In the genomic region with DNA sequence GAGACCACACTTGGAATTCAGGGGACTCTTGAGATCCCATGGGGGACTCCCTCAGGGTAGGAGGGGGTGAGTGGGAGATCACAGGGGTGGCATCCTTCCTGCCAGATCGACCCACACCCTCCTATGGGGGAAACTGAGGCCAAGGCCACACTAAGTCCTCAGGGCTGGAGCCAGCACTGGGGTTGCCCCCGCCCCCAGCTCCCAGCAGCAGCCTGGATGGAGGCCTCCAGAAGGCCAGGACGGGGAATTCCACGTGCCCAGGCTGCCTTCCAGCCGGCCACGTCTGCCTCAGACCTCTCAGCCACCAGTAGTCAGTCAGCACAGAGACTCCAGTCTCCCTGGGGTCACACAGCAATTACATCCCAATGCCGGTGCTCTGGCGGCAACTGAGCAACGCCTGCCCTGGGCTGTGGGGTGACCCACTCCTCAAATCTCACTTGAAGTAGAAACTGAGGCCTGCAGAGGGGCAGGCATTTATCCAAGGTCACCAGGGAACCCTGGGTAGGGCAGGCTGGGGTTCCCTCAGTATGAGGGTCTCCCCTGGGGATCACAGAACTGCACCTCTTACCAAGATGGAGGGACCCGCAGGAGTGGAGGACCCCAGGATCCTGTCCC, we compare ENCODE assay signal across 8 mouse cellular contexts. TPM values are rescaled to one million over a fixed set of nuclear protein-coding genes. Genes with fewer than 3 reads are reported as not detected.
A peak's percentile ranks its signal among the peaks of the same experiment; 100 is the strongest.
DNase-seq lines count a peak whose midpoint lies in the region; ATAC-seq and TF ChIP-seq lines count a peak whose summit lies in the region.

No protein-coding gene starts in this region.

- TF ChIP-seq CTCF in stomach, postnatal 0 days (IDR thresholded peaks at IDR 0.05; ENCODE audit: low read depth), result no peak

- intact Hi-C loops in heart, postnatal 36 days (cut with DNase I), result loop anchor here (2.0 kb wide), 1 partner anchor 15 kb away; no protein-coding TSS in a partner anchor

- H3K4me3 ChIP-seq in forebrain, embryonic 12.5 days (replicated peaks), result no peak overlapping the region
- H3K4me3 ChIP-seq in midbrain, embryonic 10.5 days, result no peak overlapping the region
- peak overlapping the region; percentile 62 for H3K4me3 ChIP-seq in stomach, postnatal 0 days (ENCODE audit: low read depth, low read length)

- H3K27me3 ChIP-seq in forebrain, embryonic 12.5 days, result peaks cover 70% of the 10 kb centered on the region
- peaks cover 91% of the 10 kb centered on the region for H3K27me3 ChIP-seq in midbrain, embryonic 10.5 days (ENCODE audit: low read depth, poor library complexity, severe bottlenecking)
- H3K27me3 ChIP-seq in stomach, postnatal 0 days (ENCODE audit: control insufficient read depth, insufficient read depth, low read length), result no peaks in the 10 kb centered on the region

- no peak for ATAC-seq in forebrain, embryonic 12.5 days (ENCODE audit: low FRiP score)
- no peak for ATAC-seq in stomach, postnatal 0 days (ENCODE audit: low FRiP score, low TSS enrichment)

- H3K9me3 ChIP-seq in forebrain, embryonic 12.5 days, result no peaks in the 10 kb centered on the region
- no peaks in the 10 kb centered on the region; the same call in 1 of the 2 replicates for H3K9me3 ChIP-seq in midbrain, embryonic 10.5 days (replicated peaks)
- no peaks in the 10 kb centered on the region for H3K9me3 ChIP-seq in stomach, postnatal 0 days (ENCODE audit: control insufficient read depth, low read length)

- 0 out of 2 replicates have a peak overlapping the region, but pooled peaks have one; percentile 9 for H3K9ac ChIP-seq in forebrain, embryonic 12.5 days
- H3K9ac ChIP-seq in stomach, postnatal 0 days (ENCODE audit: low read length), result peak overlapping the region; percentile 41; the same call in 1 of the 2 replicates

- H3K27ac ChIP-seq in forebrain, embryonic 12.5 days, result no peak overlapping the region
- H3K27ac ChIP-seq in midbrain, embryonic 10.5 days (replicated peaks), result no peak overlapping the region
- H3K27ac ChIP-seq in stomach, postnatal 0 days (replicated peaks), result peak overlapping the region; percentile 70

- H3K4me1 ChIP-seq in forebrain, embryonic 12.5 days, result peaks cover 39% of the 10 kb centered on the region
- H3K4me1 ChIP-seq in midbrain, embryonic 10.5 days, result peaks cover 44% of the 10 kb centered on the region
- H3K4me1 ChIP-seq in stomach, postnatal 0 days (replicated peaks; ENCODE audit: control insufficient read depth, insufficient read depth), result peaks cover 8% of the 10 kb centered on the region; the same call in 1 of the 2 replicates

- H3K36me3 ChIP-seq in forebrain, embryonic 12.5 days (replicated peaks), result no peaks in the 10 kb centered on the region
- no peaks in the 10 kb centered on the region for H3K36me3 ChIP-seq in midbrain, embryonic 10.5 days
- H3K36me3 ChIP-seq in stomach, postnatal 0 days (ENCODE audit: control insufficient read depth, insufficient read depth, low read length), result no peaks in the 10 kb centered on the region

- WGBS in forebrain, embryonic 12.5 days, result 22% methylated on average over 10 of the region's 10 CpGs
- 27% methylated on average over 10 of the region's 10 CpGs for WGBS in midbrain, embryonic 10.5 days
- WGBS in stomach, postnatal 0 days, result 48% methylated on average over 10 of the region's 10 CpGs

- TF ChIP-seq EP300 in stomach, postnatal 0 days (optimal IDR thresholded peaks at IDR 0.05), result no peak

- peak overlapping the region; percentile 31 for H3K4me2 ChIP-seq in forebrain, embryonic 12.5 days
- peak overlapping the region; percentile 77 for H3K4me2 ChIP-seq in stomach, postnatal 0 days (replicated peaks; ENCODE audit: low read depth)

- peak; percentile 98 for DNase-seq in heart, adult 11 months
- DNase-seq in heart, adult 8-10 months (ENCODE audit: low spot score), result no peak
- peak; percentile 68 to 80 for DNase-seq in adrenal gland, postnatal 36 days
- DNase-seq in heart, postnatal 36 days, result peak; percentile 52 to 72
- DNase-seq in layer of hippocampus, adult 8-10 months (ENCODE audit: low spot score in 2 of 2), result peak; percentile 11 to 32
- peak; percentile 21 for DNase-seq in midbrain, embryonic 10.5 days (ENCODE audit: low spot score)
- DNase-seq in stomach, postnatal 0 days (ENCODE audit: low spot score), result peak; percentile 30

RNA-seq across cellular contexts. Expression of a gene that starts 30.1 kb away (rescaled TPM):
- total RNA-seq in heart, adult 8-10 months (2022), result 100 to 1,000 TPM; 100 to 132 (median 108) TPM
- 100 to 1,000 TPM in 1 of 2 experiments, 10 to 100 TPM in 1; 93.2 to 114 TPM for total RNA-seq in adrenal gland, postnatal 36 days (2021)
- polyA plus RNA-seq in forebrain, embryonic 12.5 days (2016; fragmentation: Nextera tagmentation; extraction: Ambion mirVana), result 15.3 and 16.3 TPM in 2 replicates
- 100 to 1,000 TPM; 115 to 133 TPM for total RNA-seq in heart, postnatal 36 days (2021)
- total RNA-seq in layer of hippocampus, adult 8-10 months (2022), result 10 to 100 TPM; 52.8 to 61.6 (median 58.7) TPM
- polyA plus RNA-seq in midbrain, embryonic 10.5 days (2016; fragmentation: Nextera tagmentation; extraction: Ambion mirVana), result 8.7 and 11.7 TPM in 2 replicates
- 40.4 and 42.4 TPM in 2 replicates for polyA plus RNA-seq in stomach, postnatal 0 days (2015; fragmentation: Nextera tagmentation; extraction: Ambion mirVana)

RNA-seq across cellular contexts. Expression of a gene that starts 32.5 kb away (rescaled TPM):
- 1 to 10 TPM; 1.4 to 2.4 (median 1.9) TPM for total RNA-seq in heart, adult 8-10 months (2022)
- total RNA-seq in adrenal gland, postnatal 36 days (2021), result 1 to 10 TPM; 1.2 to 1.6 TPM
- 1.8 and 2.6 TPM in 2 replicates for polyA plus RNA-seq in forebrain, embryonic 12.5 days (2016; fragmentation: Nextera tagmentation; extraction: Ambion mirVana)
- 1 to 10 TPM; 2.2 to 2.4 TPM for total RNA-seq in heart, postnatal 36 days (2021)
- total RNA-seq in layer of hippocampus, adult 8-10 months (2022), result 1 to 10 TPM; 1.3 to 1.7 (median 1.4) TPM
- polyA plus RNA-seq in midbrain, embryonic 10.5 days (2016; fragmentation: Nextera tagmentation; extraction: Ambion mirVana), result 1.7 and 2.3 TPM in 2 replicates
- polyA plus RNA-seq in stomach, postnatal 0 days (2015; fragmentation: Nextera tagmentation; extraction: Ambion mirVana), result 205 and 239 TPM in 2 replicates

RNA-seq across cellular contexts. Expression of a gene that starts 36.5 kb away (rescaled TPM):
- under 1 TPM in 2 of 4 experiments, not detected in 2; 0.50 to 0.72 TPM for total RNA-seq in heart, adult 8-10 months (2022)
- 1 to 10 TPM in 1 of 2 experiments, not detected in 1; 1.5 TPM for total RNA-seq in adrenal gland, postnatal 36 days (2021)
- 1.4 and 2.1 TPM in 2 replicates for polyA plus RNA-seq in forebrain, embryonic 12.5 days (2016; fragmentation: Nextera tagmentation; extraction: Ambion mirVana)
- under 1 TPM in 1 of 2 experiments, not detected in 1; 0.62 TPM for total RNA-seq in heart, postnatal 36 days (2021)
- total RNA-seq in layer of hippocampus, adult 8-10 months (2022), result 1 to 10 TPM; 2.9 to 9.7 (median 4.2) TPM
- 1.7 and 2.9 TPM in 2 replicates for polyA plus RNA-seq in midbrain, embryonic 10.5 days (2016; fragmentation: Nextera tagmentation; extraction: Ambion mirVana)
- 0.29 and 0.36 TPM in 2 replicates for polyA plus RNA-seq in stomach, postnatal 0 days (2015; fragmentation: Nextera tagmentation; extraction: Ambion mirVana)

RNA-seq across cellular contexts. Expression of a gene that starts 41.1 kb away (rescaled TPM):
- total RNA-seq in heart, adult 8-10 months (2022), result 1 to 10 TPM in 2 of 4 experiments, under 1 TPM in 2; 0.73 to 1.3 (median 1.0) TPM
- total RNA-seq in adrenal gland, postnatal 36 days (2021), result 1 to 10 TPM; 1.1 to 1.7 TPM
- 4.2 and 4.6 TPM in 2 replicates for polyA plus RNA-seq in forebrain, embryonic 12.5 days (2016; fragmentation: Nextera tagmentation; extraction: Ambion mirVana)
- 1 to 10 TPM; 1.1 to 2.0 TPM for total RNA-seq in heart, postnatal 36 days (2021)
- total RNA-seq in layer of hippocampus, adult 8-10 months (2022), result 1 to 10 TPM; 2.7 to 5.5 (median 4.5) TPM
- polyA plus RNA-seq in midbrain, embryonic 10.5 days (2016; fragmentation: Nextera tagmentation; extraction: Ambion mirVana), result 2.9 and 3.4 TPM in 2 replicates
- polyA plus RNA-seq in stomach, postnatal 0 days (2015; fragmentation: Nextera tagmentation; extraction: Ambion mirVana), result 1.1 and 1.4 TPM in 2 replicates

RNA-seq across cellular contexts. Expression of a gene that starts 41.1 kb away (rescaled TPM):
- 10 to 100 TPM; 49.1 to 55.0 (median 53.8) TPM for total RNA-seq in heart, adult 8-10 months (2022)
- 10 to 100 TPM; 48.9 to 54.0 TPM for total RNA-seq in adrenal gland, postnatal 36 days (2021)
- polyA plus RNA-seq in forebrain, embryonic 12.5 days (2016; fragmentation: Nextera tagmentation; extraction: Ambion mirVana), result 68.1 and 68.5 TPM in 2 replicates
- 10 to 100 TPM; 50.3 to 52.2 TPM for total RNA-seq in heart, postnatal 36 days (2021)
- total RNA-seq in layer of hippocampus, adult 8-10 months (2022), result 10 to 100 TPM; 64.3 to 78.5 (median 72.6) TPM
- polyA plus RNA-seq in midbrain, embryonic 10.5 days (2016; fragmentation: Nextera tagmentation; extraction: Ambion mirVana), result 93.4 and 98.7 TPM in 2 replicates
- polyA plus RNA-seq in stomach, postnatal 0 days (2015; fragmentation: Nextera tagmentation; extraction: Ambion mirVana), result 59.4 and 63.0 TPM in 2 replicates
